Mouse (Mus musculus) heart, adult 8-10 months (tissue): ENCODE data around the gene Tceal1. TPM values are rescaled to one million over a fixed set of nuclear protein-coding genes. Genes with fewer than 3 reads are reported as not detected.
A peak's percentile ranks its signal among the peaks of the same experiment; 100 is the strongest.
"Not testable (repeated sequence)": the region's sequence is repeated elsewhere in the genome, so short reads cannot be mapped to it uniquely, and the experiment has no call there.

Source experiments
- DNase-seq: peaks from one replicate; pipeline ENCODE4 v3.0.0; 2022; ENCODE audit warnings: low spot score
- total RNA-seq, 4 experiments: library from RNA; stranded (reverse); gene quantifications; 2 replicates each; pipeline ENCODE4 v1.2.4; 2022

The Tceal1 gene
- total RNA-seq = 1 to 10 TPM; 4.5 to 4.7 (median 4.6) TPM

- peak; percentile 55 for DNase-seq
Measured at GRCm38 (mm10) chrX:136707446-136708167, at the start of gene Tceal1. Tceal1 (plus strand) TSS chrX:136707982.

GRCm38 (mm10) chrX:136666281-136666706 lies 41.5 kb upstream of the Tceal1 start:
- no peak for DNase-seq

GRCm38 (mm10) chrX:136666762-136667464 lies 40.9 kb upstream of the Tceal1 start:
- not testable (repeated sequence) for DNase-seq

GRCm38 (mm10) chrX:136668794-136669193 lies 39.0 kb upstream of the Tceal1 start:
- DNase-seq = no peak

- DNase-seq = no peak
Measured at GRCm38 (mm10) chrX:136680989-136681388, 26.8 kb upstream of the Tceal1 start.

- not testable (repeated sequence) for DNase-seq
Measured at GRCm38 (mm10) chrX:136691606-136692293, 16.0 kb upstream of the Tceal1 start.

GRCm38 (mm10) chrX:136692294-136692675 lies 15.5 kb upstream of the Tceal1 start:
- DNase-seq = no peak

GRCm38 (mm10) chrX:136693196-136693595 lies 14.6 kb upstream of the Tceal1 start:
- no peak for DNase-seq

- peak; percentile 6 for DNase-seq
Measured at GRCm38 (mm10) chrX:136708168-136708681, 443 bp downstream of the Tceal1 start.

GRCm38 (mm10) chrX:136708782-136709181 lies 1.0 kb downstream of the Tceal1 start:
- DNase-seq = no peak

GRCm38 (mm10) chrX:136714742-136715474 lies 7.1 kb downstream of the Tceal1 start:
- not testable (repeated sequence) for DNase-seq

GRCm38 (mm10) chrX:136732016-136732415 lies 24.2 kb downstream of the Tceal1 start:
- DNase-seq = no peak

- no peak for DNase-seq
Measured at GRCm38 (mm10) chrX:136740087-136740790, 32.5 kb downstream of the Tceal1 start.

GRCm38 (mm10) chrX:136740791-136741650 lies 33.2 kb downstream of the Tceal1 start:
- DNase-seq = peak; percentile 94

GRCm38 (mm10) chrX:136741651-136742201 lies 33.9 kb downstream of the Tceal1 start:
- peak; percentile 73 for DNase-seq

- DNase-seq = no peak
Measured at GRCm38 (mm10) chrX:136742241-136742640, 34.5 kb downstream of the Tceal1 start.

- peak; percentile 76 for DNase-seq
Measured at GRCm38 (mm10) chrX:136742661-136743103, 34.9 kb downstream of the Tceal1 start.

- no peak for DNase-seq
Measured at GRCm38 (mm10) chrX:136743459-136743858, 35.7 kb downstream of the Tceal1 start, which contains the start of gene Morf4l2. Morf4l2 (minus strand) TSS chrX:136743690.

- no peak for DNase-seq
Measured at GRCm38 (mm10) chrX:136744663-136745062, 36.9 kb downstream of the Tceal1 start.
